Mouse (Mus musculus) intestine, embryonic 14.5 days (tissue): ENCODE measurements around the gene Icam1. TPM values are rescaled to one million over a fixed set of nuclear protein-coding genes. Genes with fewer than 3 reads are reported as not detected.
A peak's percentile ranks its signal among the peaks of the same experiment; 100 is the strongest.

ENCODE experiments used
- ATAC-seq: fragments of 200-750 bp; cut with Nextera tagmentation; replicated peaks from 2 replicates; pipeline ENCODE4 v1.8.0; 2017; ENCODE audit warnings: low read depth, moderate number of reproducible peaks, moderate TSS enrichment, moderate library complexity; ENCODE audit not compliant: low FRiP score, low TSS enrichment
- DNase-seq: peaks from one replicate; pipeline ENCODE4 v3.0.0-alpha.2; 2018; ENCODE audit warnings: low spot score
- H3K27ac ChIP-seq: fragments of 300-500 bp; sonication (generic); 2 replicates; pipeline ENCODE4 v1.5.1; 2014; ENCODE audit warnings: low read depth, mild to moderate bottlenecking, control low read depth
- H3K27me3 ChIP-seq: fragments of 300-500 bp; sonication (generic); replicated peaks from 2 replicates; pipeline ENCODE4 v1.6.1; 2014; ENCODE audit warnings: low read length, control low read depth; ENCODE audit not compliant: control insufficient read depth, insufficient read depth
- H3K36me3 ChIP-seq: fragments of 300-500 bp; sonication (generic); 2 replicates; pipeline ENCODE4 v1.6.1; 2014; ENCODE audit warnings: low read length, control low read depth; ENCODE audit not compliant: control insufficient read depth, insufficient read depth
- H3K4me1 ChIP-seq: fragments of 300-500 bp; sonication (generic); replicated peaks from 2 replicates; pipeline ENCODE4 v1.6.1; 2014; ENCODE audit warnings: low read length, control low read depth, mixed read lengths; ENCODE audit not compliant: control insufficient read depth, insufficient read depth
- H3K4me2 ChIP-seq: fragments of 300-500 bp; sonication (generic); 2 replicates; pipeline ENCODE4 v1.6.1; 2014; ENCODE audit warnings: low read length
- H3K4me3 ChIP-seq: fragments of 300-500 bp; sonication (generic); 2 replicates; pipeline ENCODE4 v1.5.1; 2014; ENCODE audit warnings: low read depth, low read length, control low read depth, mixed read lengths
- H3K9ac ChIP-seq: fragments of 300-500 bp; sonication (generic); 2 replicates; pipeline ENCODE4 v1.6.1; 2014; ENCODE audit warnings: mild to moderate bottlenecking, low read length
- H3K9me3 ChIP-seq: fragments of 300-500 bp; sonication (generic); 2 replicates; pipeline ENCODE4 v1.6.1; 2016; ENCODE audit warnings: low read length, control low read depth; ENCODE audit not compliant: control insufficient read depth
- WGBS: fragments of 180-500 bp; shearing (Covaris S2); extraction: QIAGEN DNeasy Blood & Tissue Kit; methylation state at CpG from one replicate; pipeline ENCODE4 v1.1.7; 2014; 5-methylcytosine and 5-hydroxymethylcytosine counted together
- polyA plus RNA-seq: library from polyadenylated mRNA; unstranded; fragments of >200 nt; fragmentation: Nextera tagmentation; extraction: Ambion mirVana; gene quantifications from 2 replicates; pipeline ENCODE4 v1.2.1, GENCODE M21; 2014

Icam1 gene
- polyA plus RNA-seq = 11.4 and 11.8 TPM in 2 replicates

- peaks cover 11% of the 10 kb centered on the region; the same call in 1 of the 2 replicates for H3K4me1 ChIP-seq
- DNase-seq = peak; percentile 78
Observed at GRCm38 (mm10) chr9:21015571-21016130, at the start of gene Icam1. Gene Icam1 (plus strand): TSS chr9:21015985.

GRCm38 (mm10) chr9:20966008-20966407 is 49.8 kb upstream of the Icam1 start:
- Histone ChIP-seq H3K9me3 (no peaks in the 10 kb centered on the region), H3K9ac (no peak overlapping the region), H3K4me1 (no peaks in the 10 kb centered on the region), H3K4me3 (no peak overlapping the region), H3K27ac (no peak overlapping the region), H3K36me3 (peaks cover 56% of the 10 kb centered on the region), H3K4me2 (no peak overlapping the region), H3K27me3 (no peaks in the 10 kb centered on the region)
- ATAC-seq = no peak
- no peak for DNase-seq
- WGBS = 84% methylated on average over 3 of the region's 3 CpGs

More at GRCm38 (mm10) chr9:21015571-21016130, at the start of gene Icam1:
- H3K27me3 ChIP-seq = peaks cover 41% of the 10 kb centered on the region
- peak within 1 kb of the TSS; percentile 64 for H3K4me2 ChIP-seq
- peak within 1 kb of the TSS; percentile 18; the same call in 1 of the 2 replicates for H3K9ac ChIP-seq
- H3K27ac ChIP-seq = peak within 1 kb of the TSS; percentile 16; the same call in 1 of the 2 replicates
- ATAC-seq = peak; percentile 76
- WGBS = 0% methylated on average over 30 of the region's 30 CpGs
- H3K4me3 ChIP-seq = peak within 1 kb of the TSS; percentile 38
- H3K36me3 ChIP-seq = no peaks in the 10 kb centered on the region
- no peaks in the 10 kb centered on the region for H3K9me3 ChIP-seq

GRCm38 (mm10) chr9:20966747-20967146 is 49.0 kb upstream of the Icam1 start:
- 79% methylated on average over 5 of the region's 5 CpGs for WGBS
- no peak overlapping the region for H3K4me2 ChIP-seq

GRCm38 (mm10) chr9:20971751-20972140 is 44.0 kb upstream of the Icam1 start:
- ATAC-seq = peak; percentile 8; the same call in 1 of the 2 replicates
- Histone ChIP-seq H3K9ac (peak overlapping the region; percentile 39), H3K27me3 (no peaks in the 10 kb centered on the region), H3K27ac (peak overlapping the region; percentile 86), H3K9me3 (no peaks in the 10 kb centered on the region), H3K4me1 (peaks cover 40% of the 10 kb centered on the region), H3K4me2 (peak overlapping the region; percentile 94), H3K4me3 (0 out of 2 replicates have a peak overlapping the region, but pooled peaks have one; percentile 1), H3K36me3 (peaks cover 35% of the 10 kb centered on the region)
- DNase-seq = no peak
- WGBS = 40% methylated on average over 7 of the region's 7 CpGs

More at GRCm38 (mm10) chr9:20966747-20967146, 49.0 kb upstream of the Icam1 start:
- Histone ChIP-seq H3K36me3 (peaks cover 56% of the 10 kb centered on the region), H3K4me1 (peaks cover 7% of the 10 kb centered on the region; the same call in 1 of the 2 replicates), H3K27ac (no peak overlapping the region), H3K9me3 (no peaks in the 10 kb centered on the region), H3K9ac (no peak overlapping the region), H3K27me3 (no peaks in the 10 kb centered on the region), H3K4me3 (no peak overlapping the region)
- no peak for ATAC-seq
- DNase-seq = no peak

GRCm38 (mm10) chr9:20972141-20972992 is 43.4 kb upstream of the Icam1 start:
- 29% methylated on average over 28 of the region's 28 CpGs for WGBS
- Histone ChIP-seq H3K9ac (peak overlapping the region; percentile 39), H3K4me2 (peak overlapping the region; percentile 94), H3K27ac (peak overlapping the region; percentile 86), H3K9me3 (no peaks in the 10 kb centered on the region), H3K4me1 (peaks cover 44% of the 10 kb centered on the region), H3K36me3 (peaks cover 29% of the 10 kb centered on the region), H3K4me3 (peak overlapping the region; percentile 16), H3K27me3 (no peaks in the 10 kb centered on the region)
- ATAC-seq (peak; percentile 21), DNase-seq (peak; percentile 78)

GRCm38 (mm10) chr9:20973001-20973681 is 42.6 kb upstream of the Icam1 start:
- ATAC-seq = no peak
- DNase-seq = no peak
- Histone ChIP-seq H3K27me3 (no peaks in the 10 kb centered on the region), H3K4me1 (peaks cover 44% of the 10 kb centered on the region), H3K4me3 (peak overlapping the region; percentile 91; the same call in 1 of the 2 replicates), H3K27ac (peak overlapping the region; percentile 86), H3K9me3 (no peaks in the 10 kb centered on the region), H3K36me3 (peaks cover 21% of the 10 kb centered on the region), H3K9ac (peak overlapping the region; percentile 39; the same call in 1 of the 2 replicates), H3K4me2 (peak overlapping the region; percentile 94)
- WGBS = 73% methylated on average over 4 of the region's 4 CpGs

- no peaks in the 10 kb centered on the region for H3K9me3 ChIP-seq
- DNase-seq (peak; percentile 59), ATAC-seq (no peak)
- H3K27me3 ChIP-seq = no peaks in the 10 kb centered on the region
- peak overlapping the region; percentile 86 for H3K27ac ChIP-seq
- H3K4me1 ChIP-seq = peaks cover 44% of the 10 kb centered on the region
- peaks cover 16% of the 10 kb centered on the region for H3K36me3 ChIP-seq
- peak overlapping the region; percentile 94 for H3K4me2 ChIP-seq
- H3K4me3 ChIP-seq = peak overlapping the region; percentile 91
- WGBS = 54% methylated on average over 6 of the region's 6 CpGs
- peak overlapping the region; percentile 1; the same call in 1 of the 2 replicates for H3K9ac ChIP-seq
Observed at GRCm38 (mm10) chr9:20973682-20974075, 42.1 kb upstream of the Icam1 start.
